Mouse (Mus musculus): ENCODE data around the gene Lyrm9. TPM values are rescaled to one million over a fixed set of nuclear protein-coding genes. Genes with fewer than 3 reads are reported as not detected.

Lyrm9 gene
- polyA plus RNA-seq, 1 experiment from 2014 or later: 17.3 TPM

GRCm38 (mm10) chr11:78817311-78818022 is 8.9 kb upstream of the Lyrm9 start:
- H3K4me2 ChIP-seq: no peak overlapping the region
- peaks cover 5% of the 10 kb centered on the region; the same call in 1 of the 2 replicates for H3K4me1 ChIP-seq
- H3K36me3 ChIP-seq: no peaks in the 10 kb centered on the region
- no peak overlapping the region for H3K9ac ChIP-seq
- H3K27ac ChIP-seq: no peak overlapping the region
- H3K4me3 ChIP-seq: no peak overlapping the region
- ATAC-seq (ENCODE audit: insufficient number of reproducible peaks, low FRiP score, low TSS enrichment, low read depth): no peak
- no peaks in the 10 kb centered on the region; the same call in 1 of the 2 replicates for H3K27me3 ChIP-seq
- whole genome bisulfite sequencing: 67% methylated on average over 11 of the region's 11 CpGs
- H3K9me3 ChIP-seq: no peaks in the 10 kb centered on the region

- WGBS: 28% methylated on average over 12 of the region's 12 CpGs
- Histone ChIP-seq H3K27me3 (no peaks in the 10 kb centered on the region; the same call in 1 of the 2 replicates), H3K4me2 (no peak overlapping the region), H3K4me1 (peaks cover 5% of the 10 kb centered on the region; the same call in 1 of the 2 replicates), H3K9me3 (no peaks in the 10 kb centered on the region), H3K4me3 (no peak overlapping the region), H3K36me3 (no peaks in the 10 kb centered on the region), H3K27ac (no peak overlapping the region), H3K9ac (no peak overlapping the region)
- no peak for ATAC-seq (ENCODE audit: insufficient number of reproducible peaks, low FRiP score, low TSS enrichment, low read depth)
These were observed 5.9 kb upstream of the Lyrm9 start for GRCm38 (mm10) chr11:78820337-78821000.

GRCm38 (mm10) chr11:78822792-78823498 is 3.4 kb upstream of the Lyrm9 start:
- Histone ChIP-seq H3K4me2 (no peak overlapping the region), H3K9me3 (no peaks in the 10 kb centered on the region), H3K36me3 (no peaks in the 10 kb centered on the region), H3K4me1 (peaks cover 17% of the 10 kb centered on the region), H3K27ac (no peak overlapping the region), H3K9ac (no peak overlapping the region), H3K4me3 (no peak overlapping the region), H3K27me3 (no peaks in the 10 kb centered on the region; the same call in 1 of the 2 replicates)
- WGBS: 60% methylated on average over 13 of the region's 13 CpGs
- ATAC-seq (ENCODE audit: insufficient number of reproducible peaks, low FRiP score, low TSS enrichment, low read depth): no peak

- ATAC-seq (ENCODE audit: insufficient number of reproducible peaks, low FRiP score, low TSS enrichment, low read depth): no peak
- H3K4me2 ChIP-seq: no peak overlapping the region
- H3K4me3 ChIP-seq: no peak overlapping the region
- no peak overlapping the region for H3K9ac ChIP-seq
- 0 out of 2 replicates have a peak overlapping the region, but pooled peaks have one; percentile 1 for H3K27ac ChIP-seq
- H3K4me1 ChIP-seq: peaks cover 29% of the 10 kb centered on the region
- H3K36me3 ChIP-seq: no peaks in the 10 kb centered on the region
- no peaks in the 10 kb centered on the region for H3K9me3 ChIP-seq
- H3K27me3 ChIP-seq: peaks cover 6% of the 10 kb centered on the region; the same call in 1 of the 2 replicates
- 35% methylated on average over 7 of the region's 7 CpGs for WGBS
These were observed 1.2 kb downstream of the Lyrm9 start for GRCm38 (mm10) chr11:78827546-78827945.

- Histone ChIP-seq H3K4me1 (peaks cover 36% of the 10 kb centered on the region), H3K9me3 (no peaks in the 10 kb centered on the region), H3K4me3 (no peak overlapping the region), H3K27me3 (peaks cover 6% of the 10 kb centered on the region; the same call in 1 of the 2 replicates), H3K4me2 (no peak overlapping the region), H3K9ac (no peak overlapping the region), H3K36me3 (no peaks in the 10 kb centered on the region), H3K27ac (no peak overlapping the region)
- WGBS: 46% methylated on average over 2 of the region's 2 CpGs
- no peak for ATAC-seq (ENCODE audit: insufficient number of reproducible peaks, low FRiP score, low TSS enrichment, low read depth)
These were observed 2.0 kb downstream of the Lyrm9 start for GRCm38 (mm10) chr11:78828386-78828785.

- H3K27me3 ChIP-seq: peaks cover 6% of the 10 kb centered on the region; the same call in 1 of the 2 replicates
- no peak overlapping the region for H3K27ac ChIP-seq
- 39% methylated on average over 6 of the region's 6 CpGs for WGBS
- H3K4me3 ChIP-seq: no peak overlapping the region
- H3K9ac ChIP-seq: no peak overlapping the region
- ATAC-seq (ENCODE audit: insufficient number of reproducible peaks, low FRiP score, low TSS enrichment, low read depth): no peak
- no peaks in the 10 kb centered on the region for H3K9me3 ChIP-seq
- peaks cover 37% of the 10 kb centered on the region for H3K4me1 ChIP-seq
- no peak overlapping the region for H3K4me2 ChIP-seq
- no peaks in the 10 kb centered on the region for H3K36me3 ChIP-seq
These were observed 3.0 kb downstream of the Lyrm9 start for GRCm38 (mm10) chr11:78829373-78829772.

GRCm38 (mm10) chr11:78830180-78830579 is 3.8 kb downstream of the Lyrm9 start:
- WGBS: 52% methylated on average over 8 of the region's 8 CpGs
- H3K4me2 ChIP-seq: no peak overlapping the region

GRCm38 (mm10) chr11:78831716-78832115 is 5.3 kb downstream of the Lyrm9 start:
- peaks cover 33% of the 10 kb centered on the region for H3K4me1 ChIP-seq
- ATAC-seq (ENCODE audit: insufficient number of reproducible peaks, low FRiP score, low TSS enrichment, low read depth): no peak
- no peaks in the 10 kb centered on the region for H3K9me3 ChIP-seq
- no peaks in the 10 kb centered on the region for H3K36me3 ChIP-seq
- no peak overlapping the region for H3K4me2 ChIP-seq
- WGBS: 31% methylated on average over 4 of the region's 4 CpGs
- no peak overlapping the region for H3K4me3 ChIP-seq
- H3K27ac ChIP-seq: 0 out of 2 replicates have a peak overlapping the region, but pooled peaks have one; percentile 44
- peaks cover 6% of the 10 kb centered on the region; the same call in 1 of the 2 replicates for H3K27me3 ChIP-seq
- H3K9ac ChIP-seq: no peak overlapping the region

More at GRCm38 (mm10) chr11:78830180-78830579, 3.8 kb downstream of the Lyrm9 start:
- ATAC-seq (ENCODE audit: insufficient number of reproducible peaks, low FRiP score, low TSS enrichment, low read depth): no peak
- no peak overlapping the region for H3K27ac ChIP-seq
- H3K4me1 ChIP-seq: peaks cover 37% of the 10 kb centered on the region
- no peak overlapping the region for H3K9ac ChIP-seq
- H3K9me3 ChIP-seq: no peaks in the 10 kb centered on the region
- H3K36me3 ChIP-seq: no peaks in the 10 kb centered on the region
- H3K4me3 ChIP-seq: no peak overlapping the region
- peaks cover 6% of the 10 kb centered on the region; the same call in 1 of the 2 replicates for H3K27me3 ChIP-seq

GRCm38 (mm10) chr11:78832117-78832726 is 5.8 kb downstream of the Lyrm9 start:
- H3K4me3 ChIP-seq: no peak overlapping the region
- H3K9me3 ChIP-seq: no peaks in the 10 kb centered on the region
- no peak for ATAC-seq (ENCODE audit: insufficient number of reproducible peaks, low FRiP score, low TSS enrichment, low read depth)
- peaks cover 6% of the 10 kb centered on the region; the same call in 1 of the 2 replicates for H3K27me3 ChIP-seq
- H3K27ac ChIP-seq: peak overlapping the region; percentile 14; the same call in 1 of the 2 replicates
- no peak overlapping the region for H3K4me2 ChIP-seq
- 69% methylated on average over 10 of the region's 10 CpGs for WGBS
- no peak overlapping the region for H3K9ac ChIP-seq
- H3K36me3 ChIP-seq: no peaks in the 10 kb centered on the region
- peaks cover 28% of the 10 kb centered on the region for H3K4me1 ChIP-seq

- no peak for ATAC-seq (ENCODE audit: insufficient number of reproducible peaks, low FRiP score, low TSS enrichment, low read depth)
- peak overlapping the region; percentile 14 for H3K27ac ChIP-seq
- WGBS: 56% methylated on average over 13 of the region's 13 CpGs
These were observed 6.5 kb downstream of the Lyrm9 start for GRCm38 (mm10) chr11:78832816-78833314.

GRCm38 (mm10) chr11:78836486-78836885 is 10.1 kb downstream of the Lyrm9 start:
- Histone ChIP-seq H3K4me3 (no peak overlapping the region), H3K27me3 (no peaks in the 10 kb centered on the region), H3K9me3 (no peaks in the 10 kb centered on the region), H3K4me2 (no peak overlapping the region), H3K36me3 (0 out of 2 replicates have a peak, but pooled peaks cover 6% of the 10 kb centered on the region), H3K27ac (no peak overlapping the region), H3K9ac (no peak overlapping the region), H3K4me1 (peaks cover 25% of the 10 kb centered on the region)
- ATAC-seq (ENCODE audit: insufficient number of reproducible peaks, low FRiP score, low TSS enrichment, low read depth): no peak
- WGBS: 75% methylated on average over 4 of the region's 4 CpGs

More at GRCm38 (mm10) chr11:78832816-78833314, 6.5 kb downstream of the Lyrm9 start:
- Histone ChIP-seq H3K36me3 (no peaks in the 10 kb centered on the region), H3K4me1 (peaks cover 28% of the 10 kb centered on the region), H3K27me3 (peaks cover 6% of the 10 kb centered on the region; the same call in 1 of the 2 replicates), H3K9ac (no peak overlapping the region), H3K4me3 (no peak overlapping the region), H3K4me2 (no peak overlapping the region), H3K9me3 (no peaks in the 10 kb centered on the region)

Measured in limb, embryonic 15.5 days (tissue).